Mouse (Mus musculus) heart, embryonic 13.5 days (tissue): ENCODE measurements around the gene Tra2a. TPM values are rescaled to one million over a fixed set of nuclear protein-coding genes. Genes with fewer than 3 reads are reported as not detected.

Experiments used
- ATAC-seq: fragments of 200-750 bp; cut with Nextera tagmentation; 2 replicates; pipeline ENCODE4 v1.8.0; 2017; ENCODE audit warnings: moderate TSS enrichment; ENCODE audit not compliant: insufficient number of reproducible peaks, low FRiP score, low TSS enrichment; ENCODE audit errors: extremely low read depth
- H3K27ac ChIP-seq: fragments of 300-500 bp; sonication (generic); replicated peaks from 2 replicates; pipeline ENCODE4 v1.5.1; 2015; ENCODE audit warnings: moderate library complexity, mild to moderate bottlenecking, inconsistent platforms
- H3K27me3 ChIP-seq: fragments of 300-500 bp; sonication (generic); replicated peaks from 2 replicates; pipeline ENCODE4 v1.6.1; 2015; ENCODE audit warnings: mild to moderate bottlenecking, inconsistent platforms
- H3K36me3 ChIP-seq: fragments of 300-500 bp; sonication (generic); 2 replicates; pipeline ENCODE4 v1.6.1; 2015; ENCODE audit warnings: mild to moderate bottlenecking, inconsistent platforms
- H3K4me1 ChIP-seq: fragments of 300-500 bp; sonication (generic); 2 replicates; pipeline ENCODE4 v1.6.1; 2015; ENCODE audit warnings: inconsistent platforms
- H3K4me2 ChIP-seq: fragments of 300-500 bp; sonication (generic); 2 replicates; pipeline ENCODE4 v1.6.1; 2015; ENCODE audit warnings: inconsistent platforms, mild to moderate bottlenecking, moderate library complexity
- H3K4me3 ChIP-seq: fragments of 300-500 bp; sonication (generic); 2 replicates; pipeline ENCODE4 v1.5.1; 2015; ENCODE audit warnings: moderate library complexity, mild to moderate bottlenecking, inconsistent platforms
- H3K9ac ChIP-seq: fragments of 300-500 bp; sonication (generic); 2 replicates; pipeline ENCODE4 v1.6.1; 2015; ENCODE audit warnings: inconsistent platforms, mild to moderate bottlenecking, moderate library complexity
- H3K9me3 ChIP-seq: fragments of 300-500 bp; sonication (generic); 2 replicates; pipeline ENCODE4 v1.6.1; 2016; ENCODE audit warnings: inconsistent platforms
- WGBS: fragments of 180-500 bp; shearing (Covaris S2); methylation state at CpG from one replicate; pipeline ENCODE4 v1.1.7; 2015; ENCODE audit warnings: mixed read lengths; 5-methylcytosine and 5-hydroxymethylcytosine counted together
- polyA plus RNA-seq: library from polyadenylated mRNA; unstranded; fragments of >200 nt; fragmentation: Nextera tagmentation; extraction: Ambion mirVana; gene quantifications from 2 replicates; pipeline ENCODE4 v1.2.1, GENCODE M21; 2015

Gene Tra2a
- polyA plus RNA-seq, 1 experiment from 2014 or later: 57.7 TPM

- Histone ChIP-seq H3K36me3 (no peaks in the 10 kb centered on the region), H3K4me2 (peak overlapping the region; percentile 92), H3K4me3 (peak overlapping the region; percentile 74), H3K4me1 (peaks cover 29% of the 10 kb centered on the region), H3K9me3 (no peaks in the 10 kb centered on the region), H3K9ac (peak overlapping the region; percentile 94), H3K27me3 (no peaks in the 10 kb centered on the region), H3K27ac (peak overlapping the region; percentile 98)
- ATAC-seq: no peak
- WGBS: 3% methylated on average over 11 of the region's 11 CpGs
Observed at GRCm38 (mm10) chr6:49216811-49217542, 46.9 kb downstream of the Tra2a start.

- Histone ChIP-seq H3K4me3 (peak overlapping the region; percentile 99), H3K36me3 (no peaks in the 10 kb centered on the region), H3K4me1 (peaks cover 35% of the 10 kb centered on the region), H3K27ac (peak overlapping the region; percentile 99), H3K9ac (peak overlapping the region; percentile 99), H3K9me3 (no peaks in the 10 kb centered on the region), H3K4me2 (peak overlapping the region; percentile 92), H3K27me3 (no peaks in the 10 kb centered on the region)
- 1% methylated on average over 14 of the region's 14 CpGs for WGBS
- no peak for ATAC-seq
Observed at GRCm38 (mm10) chr6:49215748-49216585, 47.9 kb downstream of the Tra2a start.

- Histone ChIP-seq H3K4me1 (peaks cover 41% of the 10 kb centered on the region), H3K4me3 (peak within 1 kb of the TSS; percentile 99), H3K36me3 (no peaks in the 10 kb centered on the region), H3K4me2 (peak within 1 kb of the TSS; percentile 92), H3K9me3 (no peaks in the 10 kb centered on the region), H3K9ac (peak within 1 kb of the TSS; percentile 99), H3K27me3 (no peaks in the 10 kb centered on the region), H3K27ac (peak within 1 kb of the TSS; percentile 99)
- under 1% methylated on average over 67 of the region's 68 CpGs for WGBS
- ATAC-seq: peak; percentile 72
Observed at GRCm38 (mm10) chr6:49214928-49215747, 48.7 kb downstream of the Tra2a start, which contains the start of gene Igf2bp3. Igf2bp3 (minus strand) TSS chr6:49214957.

GRCm38 (mm10) chr6:49214086-49214927 lies 49.5 kb downstream of the Tra2a start:
- under 1% methylated on average over 76 of the region's 76 CpGs for WGBS
- Histone ChIP-seq H3K27ac (peak overlapping the region; percentile 99), H3K27me3 (no peaks in the 10 kb centered on the region), H3K4me3 (peak overlapping the region; percentile 99), H3K4me2 (peak overlapping the region; percentile 92), H3K36me3 (no peaks in the 10 kb centered on the region), H3K9ac (peak overlapping the region; percentile 99), H3K4me1 (peaks cover 43% of the 10 kb centered on the region), H3K9me3 (no peaks in the 10 kb centered on the region)
- 0 out of 2 replicates have a peak, but pooled peaks have one; percentile 3 for ATAC-seq

GRCm38 (mm10) chr6:49213581-49214085 lies 50.2 kb downstream of the Tra2a start:
- Histone ChIP-seq H3K4me2 (peak overlapping the region; percentile 92), H3K27me3 (no peaks in the 10 kb centered on the region), H3K4me1 (peaks cover 50% of the 10 kb centered on the region), H3K9me3 (no peaks in the 10 kb centered on the region), H3K36me3 (no peaks in the 10 kb centered on the region), H3K27ac (peak overlapping the region; percentile 99), H3K9ac (peak overlapping the region; percentile 99), H3K4me3 (peak overlapping the region; percentile 99)
- ATAC-seq: no peak
- WGBS: under 1% methylated on average over 45 of the region's 50 CpGs

GRCm38 (mm10) chr6:49212931-49213580 lies 50.8 kb downstream of the Tra2a start:
- Histone ChIP-seq H3K4me3 (peak overlapping the region; percentile 99), H3K27ac (peak overlapping the region; percentile 99), H3K9ac (peak overlapping the region; percentile 99), H3K4me2 (peak overlapping the region; percentile 92), H3K4me1 (peaks cover 54% of the 10 kb centered on the region), H3K36me3 (no peaks in the 10 kb centered on the region), H3K9me3 (no peaks in the 10 kb centered on the region), H3K27me3 (no peaks in the 10 kb centered on the region)
- 5% methylated on average over 20 of the region's 20 CpGs for WGBS
- ATAC-seq: no peak

- H3K9ac ChIP-seq: peak overlapping the region; percentile 99
- peaks cover 60% of the 10 kb centered on the region for H3K4me1 ChIP-seq
Observed at GRCm38 (mm10) chr6:49212141-49212540, 51.7 kb downstream of the Tra2a start.

GRCm38 (mm10) chr6:49211596-49211995 lies 52.2 kb downstream of the Tra2a start:
- H3K27me3 ChIP-seq: no peaks in the 10 kb centered on the region
- ATAC-seq: no peak
- peak overlapping the region; percentile 78; the same call in 1 of the 2 replicates for H3K27ac ChIP-seq
- H3K4me3 ChIP-seq: peak overlapping the region; percentile 0; the same call in 1 of the 2 replicates
- H3K9ac ChIP-seq: peak overlapping the region; percentile 12; the same call in 1 of the 2 replicates
- WGBS: 40% methylated on average over 5 of the region's 5 CpGs
- peaks cover 3% of the 10 kb centered on the region for H3K36me3 ChIP-seq
- peaks cover 63% of the 10 kb centered on the region for H3K4me1 ChIP-seq
- H3K4me2 ChIP-seq: peak overlapping the region; percentile 92
- H3K9me3 ChIP-seq: no peaks in the 10 kb centered on the region

More at GRCm38 (mm10) chr6:49212141-49212540, 51.7 kb downstream of the Tra2a start:
- Histone ChIP-seq H3K27me3 (no peaks in the 10 kb centered on the region), H3K36me3 (no peaks in the 10 kb centered on the region), H3K4me3 (peak overlapping the region; percentile 99), H3K9me3 (no peaks in the 10 kb centered on the region), H3K27ac (peak overlapping the region; percentile 99), H3K4me2 (peak overlapping the region; percentile 92)
- WGBS: 20% methylated on average over 2 of the region's 4 CpGs
- no peak for ATAC-seq

- H3K9ac ChIP-seq: peak overlapping the region; percentile 61
- peak; percentile 44; the same call in 1 of the 2 replicates for ATAC-seq
- peaks cover 17% of the 10 kb centered on the region for H3K36me3 ChIP-seq
- no peaks in the 10 kb centered on the region for H3K27me3 ChIP-seq
- peak overlapping the region; percentile 33 for H3K4me3 ChIP-seq
- peak overlapping the region; percentile 92 for H3K4me2 ChIP-seq
- peaks cover 64% of the 10 kb centered on the region for H3K4me1 ChIP-seq
- H3K9me3 ChIP-seq: no peaks in the 10 kb centered on the region
- peak overlapping the region; percentile 78 for H3K27ac ChIP-seq
- 16% methylated on average over 14 of the region's 14 CpGs for WGBS
Observed at GRCm38 (mm10) chr6:49209881-49210854, 53.7 kb downstream of the Tra2a start.
